Mouse (Mus musculus) liver, embryonic 13.5 days (tissue): ENCODE measurements around the gene Rftn2. TPM values are rescaled to one million over a fixed set of nuclear protein-coding genes. Genes with fewer than 3 reads are reported as not detected.

Experiments
- ATAC-seq: fragments of 200-750 bp; cut with Nextera tagmentation; 2 replicates; pipeline ENCODE4 v1.8.0; 2017; ENCODE audit warnings: low read depth, mild to moderate bottlenecking, moderate number of reproducible peaks, moderate library complexity
- DNase-seq: peaks from one replicate; pipeline ENCODE4 v3.0.0; 2022
- H3K27ac ChIP-seq: fragments of 300-500 bp; sonication (generic); 2 replicates; pipeline ENCODE4 v1.5.1; 2015; ENCODE audit warnings: moderate library complexity, mild to moderate bottlenecking, inconsistent platforms
- H3K27me3 ChIP-seq: fragments of 300-500 bp; sonication (generic); 2 replicates; pipeline ENCODE4 v1.6.1; 2015; ENCODE audit warnings: mild to moderate bottlenecking, inconsistent platforms
- H3K36me3 ChIP-seq: fragments of 300-500 bp; sonication (generic); 2 replicates; pipeline ENCODE4 v1.6.1; 2015; ENCODE audit warnings: mild to moderate bottlenecking, inconsistent platforms
- H3K4me1 ChIP-seq: fragments of 300-500 bp; sonication (generic); replicated peaks from 2 replicates; pipeline ENCODE4 v1.6.1; 2015; ENCODE audit warnings: inconsistent platforms
- H3K4me2 ChIP-seq: fragments of 300-500 bp; sonication (generic); 2 replicates; pipeline ENCODE4 v1.6.1; 2015; ENCODE audit warnings: inconsistent platforms, mild to moderate bottlenecking, moderate library complexity
- H3K4me3 ChIP-seq: fragments of 300-500 bp; sonication (generic); replicated peaks from 2 replicates; pipeline ENCODE4 v1.5.1; 2015; ENCODE audit warnings: mild to moderate bottlenecking, inconsistent platforms
- H3K9ac ChIP-seq: fragments of 300-500 bp; sonication (generic); 2 replicates; pipeline ENCODE4 v1.6.1; 2015; ENCODE audit warnings: mild to moderate bottlenecking, inconsistent platforms
- H3K9me3 ChIP-seq: fragments of 300-500 bp; sonication (generic); replicated peaks from 2 replicates; pipeline ENCODE4 v1.6.1; 2016; ENCODE audit warnings: inconsistent platforms
- WGBS: fragments of 180-500 bp; shearing (Covaris S2); methylation state at CpG from one replicate; pipeline ENCODE4 v1.1.7; 2015; ENCODE audit not compliant: insufficient replicate concordance; 5-methylcytosine and 5-hydroxymethylcytosine counted together
- polyA plus RNA-seq: library from polyadenylated mRNA; unstranded; fragments of >200 nt; fragmentation: Nextera tagmentation; extraction: Ambion mirVana; gene quantifications from 2 replicates; pipeline ENCODE4 v1.2.1, GENCODE M21; 2015

Gene Rftn2
- polyA plus RNA-seq, 1 experiment from 2014 or later, result 0.52 TPM

- Histone ChIP-seq H3K27ac (no peak overlapping the region), H3K36me3 (no peaks in the 10 kb centered on the region), H3K9me3 (no peaks in the 10 kb centered on the region), H3K4me2 (no peak overlapping the region), H3K9ac (no peak overlapping the region), H3K4me1 (no peaks in the 10 kb centered on the region), H3K4me3 (no peak overlapping the region), H3K27me3 (peaks cover 38% of the 10 kb centered on the region)
- WGBS, result 67% methylated on average over 8 of the region's 8 CpGs
- DNase-seq (no peak), ATAC-seq (no peak)
Observed at GRCm38 (mm10) chr1:55228256-55228884, 1.8 kb upstream of the Rftn2 start.

- ATAC-seq, result no peak
- H3K36me3 ChIP-seq, result no peaks in the 10 kb centered on the region
- peaks cover 45% of the 10 kb centered on the region for H3K27me3 ChIP-seq
Observed at GRCm38 (mm10) chr1:55227376-55227775, 794 bp upstream of the Rftn2 start.

GRCm38 (mm10) chr1:55225398-55225797 is 1.2 kb downstream of the Rftn2 start:
- H3K27ac ChIP-seq, result no peak overlapping the region
- WGBS, result 62% methylated on average over 3 of the region's 3 CpGs
- H3K4me2 ChIP-seq, result 0 out of 2 replicates have a peak overlapping the region, but pooled peaks have one; percentile 8
- no peaks in the 10 kb centered on the region for H3K36me3 ChIP-seq
- 0 out of 2 replicates have a peak overlapping the region, but pooled peaks have one; percentile 18 for H3K4me3 ChIP-seq
- H3K27me3 ChIP-seq, result peaks cover 45% of the 10 kb centered on the region
- ATAC-seq, result no peak
- no peaks in the 10 kb centered on the region for H3K4me1 ChIP-seq
- DNase-seq, result no peak
- no peak overlapping the region for H3K9ac ChIP-seq
- no peaks in the 10 kb centered on the region for H3K9me3 ChIP-seq

More at GRCm38 (mm10) chr1:55227376-55227775, 794 bp upstream of the Rftn2 start:
- no peak overlapping the region for H3K4me2 ChIP-seq
- no peak overlapping the region for H3K9ac ChIP-seq
- no peak overlapping the region for H3K27ac ChIP-seq
- no peak overlapping the region for H3K4me3 ChIP-seq
- WGBS, result 37% methylated on average over 1 of the region's 1 CpGs
- H3K9me3 ChIP-seq, result no peaks in the 10 kb centered on the region
- no peak for DNase-seq
- H3K4me1 ChIP-seq, result no peaks in the 10 kb centered on the region

GRCm38 (mm10) chr1:55224111-55224510 is 2.5 kb downstream of the Rftn2 start:
- H3K4me2 ChIP-seq, result no peak overlapping the region
- H3K9ac ChIP-seq, result no peak overlapping the region
- no peak overlapping the region for H3K27ac ChIP-seq
- H3K36me3 ChIP-seq, result no peaks in the 10 kb centered on the region
- H3K4me3 ChIP-seq, result no peak overlapping the region
- H3K4me1 ChIP-seq, result no peaks in the 10 kb centered on the region
- H3K9me3 ChIP-seq, result no peaks in the 10 kb centered on the region
- H3K27me3 ChIP-seq, result peaks cover 45% of the 10 kb centered on the region
- DNase-seq, result no peak
- 67% methylated on average over 11 of the region's 11 CpGs for WGBS
- ATAC-seq, result no peak

- ATAC-seq (no peak), DNase-seq (no peak)
- WGBS, result 67% methylated on average over 7 of the region's 7 CpGs
- Histone ChIP-seq H3K27me3 (peaks cover 45% of the 10 kb centered on the region), H3K9me3 (no peaks in the 10 kb centered on the region), H3K36me3 (no peaks in the 10 kb centered on the region), H3K4me1 (no peaks in the 10 kb centered on the region), H3K4me2 (no peak overlapping the region), H3K4me3 (no peak overlapping the region), H3K27ac (no peak overlapping the region), H3K9ac (no peak overlapping the region)
Observed at GRCm38 (mm10) chr1:55223026-55223425, 3.6 kb downstream of the Rftn2 start.

GRCm38 (mm10) chr1:55221352-55221751 is 5.2 kb downstream of the Rftn2 start:
- DNase-seq (no peak), ATAC-seq (no peak)
- H3K4me2 ChIP-seq, result no peak overlapping the region
- no peaks in the 10 kb centered on the region for H3K36me3 ChIP-seq
- H3K4me1 ChIP-seq, result no peaks in the 10 kb centered on the region
- 65% methylated on average over 4 of the region's 4 CpGs for WGBS
- H3K9me3 ChIP-seq, result no peaks in the 10 kb centered on the region
- peaks cover 33% of the 10 kb centered on the region for H3K27me3 ChIP-seq
- H3K4me3 ChIP-seq, result no peak overlapping the region
- no peak overlapping the region for H3K9ac ChIP-seq
- no peak overlapping the region for H3K27ac ChIP-seq

GRCm38 (mm10) chr1:55217191-55217590 is 9.4 kb downstream of the Rftn2 start:
- DNase-seq, result no peak
- no peak overlapping the region for H3K9ac ChIP-seq
- no peak for ATAC-seq
- H3K4me3 ChIP-seq, result no peak overlapping the region
- H3K36me3 ChIP-seq, result no peaks in the 10 kb centered on the region
- no peak overlapping the region for H3K4me2 ChIP-seq
- H3K27me3 ChIP-seq, result no peaks in the 10 kb centered on the region
- H3K4me1 ChIP-seq, result no peaks in the 10 kb centered on the region
- 68% methylated on average over 2 of the region's 2 CpGs for WGBS
- no peaks in the 10 kb centered on the region for H3K9me3 ChIP-seq
- no peak overlapping the region for H3K27ac ChIP-seq

- Histone ChIP-seq H3K27me3 (no peaks in the 10 kb centered on the region), H3K4me1 (peaks cover 8% of the 10 kb centered on the region), H3K4me3 (no peak overlapping the region), H3K9ac (no peak overlapping the region), H3K9me3 (no peaks in the 10 kb centered on the region), H3K36me3 (no peaks in the 10 kb centered on the region), H3K27ac (no peak overlapping the region), H3K4me2 (no peak overlapping the region)
- WGBS, result 34% methylated on average over 11 of the region's 11 CpGs
- DNase-seq (no peak), ATAC-seq (no peak)
Observed at GRCm38 (mm10) chr1:55215185-55215813, 11.3 kb downstream of the Rftn2 start.

- ATAC-seq (no peak), DNase-seq (no peak)
- no peak overlapping the region for H3K4me3 ChIP-seq
Observed at GRCm38 (mm10) chr1:55213936-55214335, 12.6 kb downstream of the Rftn2 start.

GRCm38 (mm10) chr1:55213475-55213874 is 13.1 kb downstream of the Rftn2 start:
- Histone ChIP-seq H3K4me1 (peaks cover 14% of the 10 kb centered on the region), H3K9me3 (no peaks in the 10 kb centered on the region), H3K36me3 (no peaks in the 10 kb centered on the region), H3K4me2 (no peak overlapping the region), H3K4me3 (no peak overlapping the region), H3K27me3 (no peaks in the 10 kb centered on the region), H3K9ac (no peak overlapping the region), H3K27ac (no peak overlapping the region)
- DNase-seq (no peak), ATAC-seq (no peak)
- 51% methylated on average over 6 of the region's 6 CpGs for WGBS

More at GRCm38 (mm10) chr1:55213936-55214335, 12.6 kb downstream of the Rftn2 start:
- Histone ChIP-seq H3K9ac (no peak overlapping the region), H3K4me2 (no peak overlapping the region), H3K36me3 (no peaks in the 10 kb centered on the region), H3K27ac (no peak overlapping the region), H3K9me3 (no peaks in the 10 kb centered on the region), H3K4me1 (peaks cover 14% of the 10 kb centered on the region), H3K27me3 (no peaks in the 10 kb centered on the region)
- WGBS, result 78% methylated on average over 6 of the region's 6 CpGs

GRCm38 (mm10) chr1:55212771-55213170 is 13.8 kb downstream of the Rftn2 start:
- H3K9me3 ChIP-seq, result no peaks in the 10 kb centered on the region
- H3K4me1 ChIP-seq, result peaks cover 14% of the 10 kb centered on the region
- no peak overlapping the region for H3K4me2 ChIP-seq
- H3K9ac ChIP-seq, result no peak overlapping the region
- no peak overlapping the region for H3K27ac ChIP-seq
- ATAC-seq, result no peak
- no peaks in the 10 kb centered on the region for H3K36me3 ChIP-seq
- WGBS, result 69% methylated on average over 4 of the region's 4 CpGs
- H3K27me3 ChIP-seq, result no peaks in the 10 kb centered on the region
- no peak for DNase-seq
- no peak overlapping the region for H3K4me3 ChIP-seq

GRCm38 (mm10) chr1:55211081-55211480 is 15.5 kb downstream of the Rftn2 start:
- 81% methylated on average over 8 of the region's 8 CpGs for WGBS
- no peak for DNase-seq
- peaks cover 14% of the 10 kb centered on the region for H3K4me1 ChIP-seq
- H3K27ac ChIP-seq, result no peak overlapping the region
- H3K9me3 ChIP-seq, result no peaks in the 10 kb centered on the region
- H3K36me3 ChIP-seq, result no peaks in the 10 kb centered on the region
- H3K9ac ChIP-seq, result no peak overlapping the region
- H3K4me2 ChIP-seq, result no peak overlapping the region
- no peak overlapping the region for H3K4me3 ChIP-seq
- no peak for ATAC-seq
- no peaks in the 10 kb centered on the region for H3K27me3 ChIP-seq
